Mouse (Mus musculus) limb, embryonic 11.5 days (tissue): ENCODE measurements at regions not wholly inside any gene's neighbourhood (a gene's known extent, or its start where the extent isn't known, plus 50 kb on each side); places are given as distances from the start of the nearest gene placed in this dataset.
A peak's percentile ranks its signal among the peaks of the same experiment; 100 is the strongest.

ENCODE experiments used
- ATAC-seq: fragments of 200-750 bp; cut with Nextera tagmentation; 2 replicates; pipeline ENCODE4 v1.8.0; 2017; ENCODE audit warnings: low read depth; ENCODE audit not compliant: insufficient number of reproducible peaks, low FRiP score, low TSS enrichment
- DNase-seq: peaks from one replicate; pipeline ENCODE4 v3.0.0-alpha.2; 2015; ENCODE audit warnings: low spot score
- H3K27ac ChIP-seq: fragments of 300-500 bp; sonication (generic); replicated peaks from 2 replicates; pipeline ENCODE4 v1.5.1; 2014; ENCODE audit warnings: low read depth, mild to moderate bottlenecking, low read length
- H3K27me3 ChIP-seq: fragments of 300-500 bp; sonication (generic); 2 replicates; pipeline ENCODE4 v1.6.1; 2014; ENCODE audit warnings: mild to moderate bottlenecking, low read length, mixed read lengths; ENCODE audit not compliant: control insufficient read depth, insufficient read depth
- H3K36me3 ChIP-seq: fragments of 300-500 bp; sonication (generic); 2 replicates; pipeline ENCODE4 v1.6.1; 2014; ENCODE audit warnings: mild to moderate bottlenecking, low read length, moderate library complexity, mixed read lengths; ENCODE audit not compliant: control insufficient read depth, insufficient read depth
- H3K4me1 ChIP-seq: fragments of 300-500 bp; sonication (generic); 2 replicates; pipeline ENCODE4 v1.6.1; 2014; ENCODE audit warnings: low read length, mixed read lengths; ENCODE audit not compliant: control insufficient read depth, insufficient read depth
- H3K4me2 ChIP-seq: fragments of 300-500 bp; sonication (generic); 2 replicates; pipeline ENCODE4 v1.6.1; 2014; ENCODE audit warnings: low read depth, mild to moderate bottlenecking, moderate library complexity; ENCODE audit not compliant: severe bottlenecking
- H3K4me3 ChIP-seq: fragments of 300-500 bp; sonication (generic); 2 replicates; pipeline ENCODE4 v1.5.1; 2014; ENCODE audit warnings: low read depth, low read length
- H3K9ac ChIP-seq: fragments of 300-500 bp; sonication (generic); 2 replicates; pipeline ENCODE4 v1.6.1; 2014; ENCODE audit warnings: mild to moderate bottlenecking, low read length
- H3K9me3 ChIP-seq: fragments of 300-500 bp; sonication (generic); 2 replicates; pipeline ENCODE4 v1.6.1; 2016; ENCODE audit warnings: low read length; ENCODE audit not compliant: control insufficient read depth
- WGBS: fragments of 180-500 bp; shearing (Covaris S2); extraction: QIAGEN DNeasy Blood & Tissue Kit; methylation state at CpG from one replicate; pipeline ENCODE4 v1.1.7; 2014; 5-methylcytosine and 5-hydroxymethylcytosine counted together

DNA sequence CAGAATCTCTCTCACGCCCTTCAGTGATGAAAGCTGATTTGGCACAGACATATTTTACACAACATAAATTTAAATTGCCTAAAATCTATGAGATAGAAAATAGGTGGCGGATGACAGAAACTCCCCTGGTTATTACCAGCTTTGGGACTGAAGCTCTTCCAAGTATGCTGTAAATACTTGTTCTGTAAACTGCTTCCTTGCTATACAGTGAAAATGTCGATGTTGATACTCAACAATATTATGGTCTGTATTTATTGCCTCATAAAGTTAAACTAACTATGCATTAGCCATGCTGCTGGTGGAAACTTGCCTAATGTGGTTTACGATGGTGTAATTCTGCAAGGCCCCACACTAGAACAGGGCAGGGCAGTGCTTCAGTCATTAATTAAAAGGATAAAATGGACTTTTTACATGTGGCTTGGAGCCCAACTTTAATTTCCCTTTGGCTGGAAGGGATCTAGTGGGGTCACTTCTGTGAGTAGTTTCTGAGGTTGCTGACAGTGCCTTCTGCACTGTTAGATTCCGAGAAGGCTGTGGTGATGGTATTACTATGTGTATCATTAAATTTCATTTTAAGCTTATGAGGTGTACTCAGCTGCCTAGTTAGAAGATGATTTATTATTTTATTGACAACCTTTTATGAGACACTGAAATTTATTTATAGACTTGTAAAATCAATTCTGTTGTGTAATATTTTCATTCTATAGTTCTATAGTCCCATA, 482.0 kb upstream of the Msl3l2 start:
- no peak overlapping the region for H3K4me2 ChIP-seq
- DNase-seq: peak; percentile 21
- no peak overlapping the region for H3K4me3 ChIP-seq
- H3K27ac ChIP-seq: no peak overlapping the region
- 52% methylated on average over 5 of the region's 5 CpGs for WGBS
- no peak overlapping the region for H3K9ac ChIP-seq
- H3K27me3 ChIP-seq: no peaks in the 10 kb centered on the region
- ATAC-seq: peak; percentile 84
- H3K4me1 ChIP-seq: no peaks in the 10 kb centered on the region
- no peaks in the 10 kb centered on the region for H3K36me3 ChIP-seq
- no peaks in the 10 kb centered on the region for H3K9me3 ChIP-seq

DNA sequence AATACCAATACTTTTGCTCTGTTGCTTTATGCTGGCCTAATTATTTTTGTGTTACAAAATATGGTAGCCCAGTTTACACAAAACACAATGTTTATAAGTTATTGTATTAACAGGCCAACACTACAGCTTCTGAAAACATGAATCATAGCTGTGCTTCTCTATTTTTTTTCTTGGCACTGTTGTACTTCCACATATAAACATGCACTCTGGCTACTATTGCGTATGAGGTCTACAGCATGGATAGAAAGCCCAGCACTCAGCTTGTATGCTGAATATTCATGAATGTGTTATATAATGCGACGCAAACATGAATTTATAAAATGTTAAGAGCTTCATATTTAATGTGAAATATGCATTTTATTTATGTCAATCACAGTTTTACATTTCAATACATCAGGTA, 465.4 kb upstream of the Msl3l2 start:
- H3K4me3 ChIP-seq: no peak overlapping the region
- H3K4me2 ChIP-seq: no peak overlapping the region
- no peaks in the 10 kb centered on the region for H3K36me3 ChIP-seq
- no peaks in the 10 kb centered on the region for H3K4me1 ChIP-seq
- DNase-seq: no peak
- no peak overlapping the region for H3K27ac ChIP-seq
- ATAC-seq: no peak
- WGBS: 87% methylated on average over 3 of the region's 3 CpGs
- H3K9me3 ChIP-seq: no peaks in the 10 kb centered on the region
- no peak overlapping the region for H3K9ac ChIP-seq
- no peaks in the 10 kb centered on the region for H3K27me3 ChIP-seq
